Mouse (Mus musculus): Measurements from ENCODE around the gene Nhlrc2.

Gene Nhlrc2

GRCm38 (mm10) chr19:56627881-56628472 is 79.9 kb downstream of the Nhlrc2 start:
- Histone ChIP-seq H3K27me3 (ENCODE audit: control insufficient read depth, insufficient read depth, low read length, poor library complexity, severe bottlenecking) (no peaks in the 10 kb centered on the region), H3K36me3 (ENCODE audit: control insufficient read depth, insufficient read depth, low read length, poor library complexity, severe bottlenecking) (no peaks in the 10 kb centered on the region)
- no peak for DNase-seq (ENCODE audit: low read depth, low spot score)

GRCm38 (mm10) chr19:56629647-56630046 is 81.6 kb downstream of the Nhlrc2 start:
- Histone ChIP-seq H3K27me3 (ENCODE audit: control insufficient read depth, insufficient read depth, low read length, poor library complexity, severe bottlenecking) (no peaks in the 10 kb centered on the region), H3K36me3 (ENCODE audit: control insufficient read depth, insufficient read depth, low read length, poor library complexity, severe bottlenecking) (no peaks in the 10 kb centered on the region)
- no peak for DNase-seq (ENCODE audit: low read depth, low spot score)

GRCm38 (mm10) chr19:56631017-56631416 is 83.0 kb downstream of the Nhlrc2 start:
- no peak for DNase-seq (ENCODE audit: low read depth, low spot score)
- H3K27me3 ChIP-seq (ENCODE audit: control insufficient read depth, insufficient read depth, low read length, poor library complexity, severe bottlenecking) = no peaks in the 10 kb centered on the region
- no peaks in the 10 kb centered on the region for H3K36me3 ChIP-seq (ENCODE audit: control insufficient read depth, insufficient read depth, low read length, poor library complexity, severe bottlenecking)

GRCm38 (mm10) chr19:56631451-56631901 is 83.4 kb downstream of the Nhlrc2 start:
- H3K36me3 ChIP-seq (ENCODE audit: control insufficient read depth, insufficient read depth, low read length, poor library complexity, severe bottlenecking) = no peaks in the 10 kb centered on the region
- H3K27me3 ChIP-seq (ENCODE audit: control insufficient read depth, insufficient read depth, low read length, poor library complexity, severe bottlenecking) = no peaks in the 10 kb centered on the region
- no peak for DNase-seq (ENCODE audit: low read depth, low spot score)

GRCm38 (mm10) chr19:56637035-56637683 is 89.1 kb downstream of the Nhlrc2 start:
- no peak for DNase-seq (ENCODE audit: low read depth, low spot score)
- H3K27me3 ChIP-seq (ENCODE audit: control insufficient read depth, insufficient read depth, low read length, poor library complexity, severe bottlenecking) = no peaks in the 10 kb centered on the region; the same call in 1 of the 2 replicates
- H3K36me3 ChIP-seq (ENCODE audit: control insufficient read depth, insufficient read depth, low read length, poor library complexity, severe bottlenecking) = no peaks in the 10 kb centered on the region

- no peaks in the 10 kb centered on the region for H3K36me3 ChIP-seq (ENCODE audit: control insufficient read depth, insufficient read depth, low read length, poor library complexity, severe bottlenecking)
- H3K27me3 ChIP-seq (ENCODE audit: control insufficient read depth, insufficient read depth, low read length, poor library complexity, severe bottlenecking) = no peaks in the 10 kb centered on the region; the same call in 1 of the 2 replicates
- DNase-seq (ENCODE audit: low read depth, low spot score) = no peak
These were observed 89.6 kb downstream of the Nhlrc2 start for GRCm38 (mm10) chr19:56637684-56638049.

- Histone ChIP-seq H3K36me3 (ENCODE audit: control insufficient read depth, insufficient read depth, low read length, poor library complexity, severe bottlenecking) (no peaks in the 10 kb centered on the region), H3K27me3 (ENCODE audit: control insufficient read depth, insufficient read depth, low read length, poor library complexity, severe bottlenecking) (no peaks in the 10 kb centered on the region)
- DNase-seq (ENCODE audit: low read depth, low spot score) = no peak
These were observed 99.5 kb downstream of the Nhlrc2 start for GRCm38 (mm10) chr19:56647451-56648120.

GRCm38 (mm10) chr19:56651262-56651661 is 103.2 kb downstream of the Nhlrc2 start:
- no peak for DNase-seq (ENCODE audit: low read depth, low spot score)
- Histone ChIP-seq H3K27me3 (ENCODE audit: control insufficient read depth, insufficient read depth, low read length, poor library complexity, severe bottlenecking) (no peaks in the 10 kb centered on the region), H3K36me3 (ENCODE audit: control insufficient read depth, insufficient read depth, low read length, poor library complexity, severe bottlenecking) (no peaks in the 10 kb centered on the region)

- Histone ChIP-seq H3K27me3 (ENCODE audit: control insufficient read depth, insufficient read depth, low read length, poor library complexity, severe bottlenecking) (no peaks in the 10 kb centered on the region), H3K36me3 (ENCODE audit: control insufficient read depth, insufficient read depth, low read length, poor library complexity, severe bottlenecking) (no peaks in the 10 kb centered on the region)
- DNase-seq (ENCODE audit: low read depth, low spot score) = no peak
These were observed 104.2 kb downstream of the Nhlrc2 start for GRCm38 (mm10) chr19:56652034-56652962.
